Mouse (Mus musculus) B cell, adult 2 months (primary cell): ENCODE measurements around the gene Ankrd2.

ENCODE experiments used
- DNase-seq, 2 experiments: peaks; one replicate each; pipeline ENCODE4 v3.0.0; 2022

The Ankrd2 gene

GRCm38 (mm10) chr19:42016840-42017239 is 19.0 kb upstream of the Ankrd2 start:
- DNase-seq, result no peak

DNA sequence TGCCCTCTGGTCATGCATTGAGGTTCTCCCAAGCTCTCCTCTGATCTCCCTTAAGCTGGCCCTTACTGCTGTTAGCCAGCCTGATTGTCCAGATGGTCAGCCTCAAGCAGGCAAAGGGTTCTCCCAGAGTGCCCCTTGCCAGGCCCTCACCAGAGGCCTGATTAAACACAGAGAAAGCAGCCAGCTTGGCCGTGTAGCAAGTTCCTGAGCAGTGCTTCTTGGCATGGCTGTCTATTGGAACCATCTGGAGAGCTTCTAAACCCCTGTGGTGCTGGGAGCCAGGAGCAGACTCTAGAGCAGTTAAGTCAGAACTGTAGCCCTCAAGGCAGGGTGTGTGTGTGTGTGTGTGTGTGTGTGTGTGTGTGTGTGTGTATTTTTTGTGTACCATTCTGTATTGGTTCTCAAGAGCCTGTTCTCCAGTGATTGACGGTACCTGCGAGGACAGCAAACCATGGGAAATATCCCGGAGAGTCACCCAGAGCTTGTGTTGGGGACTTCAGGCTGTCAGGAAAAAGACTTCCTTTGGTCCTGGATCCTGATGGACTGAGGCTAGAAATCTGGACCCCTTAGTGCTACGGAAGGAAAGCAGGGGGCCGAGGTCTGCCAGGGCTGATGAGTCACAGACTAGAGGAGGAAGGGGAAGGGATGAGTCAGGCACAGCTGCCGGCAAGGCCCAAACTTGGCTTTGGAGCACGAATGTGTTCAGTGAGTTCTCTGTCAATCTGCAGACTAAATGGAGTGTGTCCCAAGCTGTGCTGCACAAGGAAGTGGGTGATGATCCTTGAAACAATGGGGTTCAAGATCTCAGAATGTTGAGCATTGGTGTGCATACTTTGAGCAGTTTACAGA is 18.2 kb upstream of the Ankrd2 start:
- DNase-seq, result no peak

DNA sequence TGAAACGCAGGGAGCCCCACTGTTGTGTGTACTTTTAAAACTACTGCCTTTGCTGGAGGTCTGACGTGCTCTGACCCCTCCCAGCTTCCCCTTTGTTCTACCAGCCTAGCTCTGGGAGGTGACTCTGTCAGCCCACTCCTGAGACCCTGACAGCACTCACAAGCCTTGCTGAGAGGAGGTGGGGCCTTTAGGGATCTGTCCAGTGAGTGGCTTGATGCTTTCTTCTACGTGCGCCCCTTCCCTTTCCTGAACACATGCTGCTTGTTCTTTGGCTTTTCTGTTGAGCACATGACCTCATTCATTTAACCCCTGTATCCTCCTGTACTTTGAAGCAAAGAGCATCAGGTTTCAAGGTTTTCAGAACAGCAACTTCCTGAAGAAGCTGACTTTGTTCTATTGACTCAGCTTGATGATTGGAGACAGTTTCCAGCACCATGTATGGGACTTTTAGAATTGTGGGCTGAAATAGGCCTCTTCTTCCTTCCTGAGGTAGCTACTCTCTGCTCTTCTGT is 16.7 kb upstream of the Ankrd2 start:
- DNase-seq, result no peak

DNA sequence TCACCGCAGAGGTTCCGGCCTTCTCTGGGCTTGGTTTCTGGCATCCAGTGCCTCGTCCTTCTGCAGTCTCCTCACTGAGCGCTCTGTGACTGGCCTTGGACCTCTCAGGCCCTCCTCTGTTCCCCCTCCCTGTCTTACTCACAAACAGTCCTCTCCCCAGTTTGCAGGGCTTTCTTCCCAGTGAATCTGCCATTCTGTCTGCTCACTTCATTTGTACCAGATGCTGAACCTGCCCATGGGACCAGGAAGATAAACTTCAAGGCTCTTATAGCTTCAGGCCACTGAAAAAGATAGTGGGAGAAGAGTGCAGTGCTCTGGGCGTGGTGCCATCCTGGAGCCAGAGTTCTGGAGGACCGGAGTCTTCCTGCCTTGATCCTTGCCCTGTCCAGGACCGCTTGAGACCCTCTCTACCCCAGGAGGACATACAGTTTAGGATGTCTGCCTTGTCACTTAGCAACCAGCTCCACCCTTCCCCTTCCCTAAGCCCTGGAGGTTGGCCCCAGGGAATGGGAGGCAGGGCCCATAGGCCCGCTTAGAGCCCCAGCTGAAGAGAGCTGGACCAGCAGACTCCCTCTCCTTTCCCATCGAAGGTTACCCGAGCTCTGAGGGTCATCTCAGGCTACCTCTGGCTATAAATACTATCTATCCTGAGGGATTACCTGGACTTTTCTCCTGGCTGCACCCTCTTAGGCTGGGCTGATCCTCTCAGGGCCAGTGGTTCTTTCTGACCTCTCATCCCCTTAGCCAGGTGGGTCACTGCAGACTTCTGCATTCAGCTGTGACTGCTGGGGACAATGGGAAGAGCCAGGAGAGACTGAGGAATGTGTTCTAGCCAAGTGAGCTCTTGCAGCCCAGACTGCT is 13.9 kb upstream of the Ankrd2 start:
- no peak for DNase-seq

DNA sequence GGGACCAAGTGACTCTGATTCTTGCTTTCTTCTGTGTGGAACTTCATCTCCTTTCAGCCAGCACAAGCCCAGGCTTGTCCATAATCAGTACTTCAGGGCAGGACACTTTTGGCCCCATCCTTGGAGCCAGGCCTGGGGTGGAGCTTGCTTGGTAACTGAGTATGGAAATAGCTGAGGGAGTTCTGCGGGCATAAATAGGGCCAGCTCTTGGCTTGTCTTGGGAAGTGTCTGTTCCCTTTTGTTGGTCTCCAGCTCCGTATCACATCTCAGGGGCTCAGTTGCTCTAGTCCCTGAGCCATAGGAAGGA is 13.3 kb upstream of the Ankrd2 start:
- DNase-seq, result no peak

- DNase-seq, result peak; percentile 77 to 79
Measured at GRCm38 (mm10) chr19:42026158-42026557, 9.6 kb upstream of the Ankrd2 start.

GRCm38 (mm10) chr19:42031112-42031511 is 4.7 kb upstream of the Ankrd2 start:
- DNase-seq, result no peak

GRCm38 (mm10) chr19:42033611-42034010 is 2.2 kb upstream of the Ankrd2 start:
- no peak for DNase-seq

DNA sequence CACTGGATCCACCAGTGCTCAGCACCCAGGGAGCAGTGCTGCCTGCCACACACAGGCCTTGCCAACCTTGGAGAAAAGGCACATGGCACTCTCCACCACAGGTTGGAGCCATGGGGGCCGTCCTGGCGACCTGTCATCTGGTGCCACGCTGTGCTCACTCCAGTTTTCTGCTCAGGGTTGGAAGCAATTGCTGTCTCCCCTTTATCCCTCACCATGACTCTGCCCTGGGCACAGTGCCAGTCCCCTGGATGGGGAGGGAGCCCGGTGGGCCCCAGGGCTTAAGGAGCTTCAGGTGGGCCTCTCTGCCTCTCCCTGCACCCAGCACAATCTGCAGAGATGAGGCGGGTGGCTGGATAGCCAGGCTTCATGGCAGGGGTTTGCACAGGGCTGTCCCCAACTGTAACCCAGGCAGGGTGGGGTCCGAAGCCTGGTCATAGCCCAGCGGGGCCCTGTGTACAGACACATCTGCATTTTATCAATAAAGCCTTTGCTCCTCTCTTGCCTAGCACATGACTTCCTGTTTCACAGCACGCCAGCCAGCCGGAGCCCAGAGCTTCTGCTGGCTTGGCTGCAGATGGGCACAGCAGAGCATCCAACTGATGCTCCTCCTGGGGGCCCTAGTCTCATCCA is 1.5 kb upstream of the Ankrd2 start:
- no peak for DNase-seq

GRCm38 (mm10) chr19:42034881-42035455 is 832 bp upstream of the Ankrd2 start:
- no peak for DNase-seq

- no peak for DNase-seq
Measured at GRCm38 (mm10) chr19:42036357-42036756, 557 bp downstream of the Ankrd2 start.

DNA sequence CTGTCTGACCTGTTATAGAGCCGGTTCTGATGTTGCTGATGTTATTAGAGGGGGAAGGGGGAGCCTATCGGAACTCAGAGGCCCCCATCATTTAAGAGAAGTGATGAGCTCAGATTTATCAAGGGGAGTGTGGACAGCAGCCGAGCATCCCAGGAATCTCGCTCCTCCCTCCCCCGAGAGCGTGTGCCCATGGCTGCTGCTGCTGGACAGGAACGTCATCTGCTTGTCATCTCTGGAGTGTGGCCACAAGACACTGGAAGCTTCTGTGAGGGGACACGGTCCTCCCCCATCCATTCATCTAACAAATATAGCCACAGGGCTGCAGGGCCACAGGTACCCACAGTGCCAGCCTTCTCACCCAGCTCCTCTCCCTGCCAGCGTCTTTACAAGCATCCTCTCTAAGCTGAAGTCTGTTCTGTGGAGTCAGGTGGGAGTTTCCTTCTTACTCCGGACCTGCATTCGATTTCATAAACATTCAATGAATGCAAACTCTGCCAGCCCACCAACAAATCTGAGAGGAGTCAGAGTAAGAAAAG is 1.4 kb downstream of the Ankrd2 start:
- no peak for DNase-seq

GRCm38 (mm10) chr19:42038310-42038709 is 2.5 kb downstream of the Ankrd2 start:
- DNase-seq, result no peak

DNA sequence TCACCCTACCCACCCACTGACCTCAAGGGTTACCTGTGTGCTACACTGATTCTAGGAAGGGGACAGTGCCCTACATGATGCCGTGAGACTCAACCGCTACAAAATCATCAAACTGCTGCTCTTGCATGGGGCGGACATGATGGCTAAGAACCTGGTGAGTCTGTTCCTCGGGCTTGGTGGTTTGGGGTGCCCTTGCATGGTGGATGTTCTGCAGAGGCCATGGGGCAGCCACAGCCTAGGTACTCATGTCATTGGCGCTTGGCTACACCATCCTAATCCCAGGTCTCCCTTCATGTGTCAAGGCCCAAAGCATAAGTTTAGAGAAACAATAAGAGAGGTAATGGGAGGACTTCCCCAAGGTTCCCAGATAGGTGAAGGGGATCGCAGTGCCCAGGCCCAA is 8.2 kb downstream of the Ankrd2 start:
- DNase-seq, result no peak

DNA sequence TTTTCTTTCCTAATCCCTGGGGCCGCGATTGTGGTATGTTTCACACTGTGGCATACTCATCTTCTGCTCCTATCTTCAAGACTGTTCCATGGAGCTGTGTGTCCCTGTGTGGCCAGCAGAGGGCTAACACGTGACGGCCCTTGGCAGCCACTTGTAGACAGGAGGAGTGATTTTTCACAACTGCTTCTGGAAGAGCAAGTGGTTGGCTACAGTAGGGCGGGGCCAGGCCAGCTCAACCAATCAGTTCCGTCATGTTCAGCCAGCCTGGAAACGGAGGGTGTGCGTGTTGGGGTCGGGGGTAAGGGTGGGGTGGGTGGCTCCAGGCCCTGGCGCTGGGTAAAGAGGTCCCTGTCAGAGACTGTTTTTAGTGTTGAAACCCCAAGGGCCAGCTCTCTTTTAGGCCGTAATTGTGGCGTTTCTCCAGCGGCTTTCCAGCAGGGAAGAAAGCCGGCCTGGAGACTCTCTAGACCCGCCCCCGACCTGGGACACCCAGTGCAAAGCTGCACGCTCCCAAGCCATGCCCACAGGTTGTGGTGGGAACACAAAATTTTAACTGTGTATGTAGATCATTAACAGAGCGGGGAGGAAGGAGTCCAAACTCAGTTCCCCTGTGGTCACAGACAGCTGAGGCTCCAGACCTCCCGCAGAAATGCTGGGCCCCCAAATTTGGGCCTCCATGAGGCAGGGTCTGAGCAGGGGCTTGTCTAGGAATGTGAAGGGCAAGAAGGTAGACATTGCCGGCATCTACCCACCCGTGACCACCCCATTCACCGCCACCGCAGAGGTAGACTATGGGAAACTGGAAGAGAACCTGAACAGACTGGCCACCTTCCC is 9.7 kb downstream of the Ankrd2 start, which contains the start of gene Hoga1:
TSS of gene Hoga1 (plus strand) at position 342 of the 834 bp plus-strand sequence.
- peak; percentile 54 to 56 for DNase-seq

- no peak for DNase-seq
Measured at GRCm38 (mm10) chr19:42050251-42050650, 14.5 kb downstream of the Ankrd2 start.

DNA sequence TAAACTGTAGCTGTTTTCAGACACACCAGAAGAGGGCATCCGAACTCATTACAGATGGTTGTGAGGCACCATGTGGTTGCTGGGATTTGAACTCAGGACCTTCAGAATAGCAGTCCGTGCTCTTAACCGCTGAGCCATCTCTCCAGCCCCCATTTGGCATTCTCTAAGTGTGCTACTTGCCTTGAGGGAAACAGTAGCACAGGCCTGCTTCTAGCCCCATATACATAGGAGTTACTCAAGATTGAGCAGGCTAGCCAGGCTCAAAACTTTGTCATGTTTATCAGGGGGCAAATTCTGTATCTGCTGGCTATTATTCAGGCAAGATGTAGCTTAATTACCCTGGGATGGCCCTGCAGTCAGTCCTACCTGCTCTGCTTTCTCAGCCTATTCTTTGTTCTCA is 15.6 kb downstream of the Ankrd2 start:
- no peak for DNase-seq

GRCm38 (mm10) chr19:42051948-42052347 is 16.1 kb downstream of the Ankrd2 start, which contains the start of gene 4933411K16Rik:
Gene 4933411K16Rik, plus strand, starts transcription at chr19:42052248.
- DNase-seq, result no peak

- DNase-seq, result no peak
Measured at GRCm38 (mm10) chr19:42054255-42054654, 18.5 kb downstream of the Ankrd2 start.

DNA sequence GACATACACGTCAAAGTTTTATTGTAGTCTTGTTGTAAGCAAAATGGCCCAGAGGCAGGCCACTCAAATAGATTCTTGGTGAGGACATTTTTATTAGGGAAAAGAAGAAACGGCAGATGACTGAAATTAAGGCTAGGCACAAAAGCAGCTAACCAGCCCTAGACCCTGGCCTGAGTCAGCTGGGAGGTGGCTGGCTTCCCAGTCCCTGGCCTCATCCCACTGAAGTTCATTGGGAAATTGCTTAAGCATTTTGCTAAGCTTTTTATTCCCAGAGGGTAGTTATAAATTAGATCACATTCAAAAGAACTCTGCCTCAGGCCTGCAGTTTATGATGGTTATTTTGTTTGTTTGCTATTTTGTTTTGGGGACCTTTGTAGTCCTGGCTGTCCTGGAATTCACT is 20.1 kb downstream of the Ankrd2 start:
- no peak for DNase-seq

GRCm38 (mm10) chr19:42056719-42057409 is 21.1 kb downstream of the Ankrd2 start:
- DNase-seq, result no peak
